Mouse (Mus musculus): ENCODE data around the gene Atp4b. TPM values are rescaled to one million over a fixed set of nuclear protein-coding genes. Genes with fewer than 3 reads are reported as not detected.
A peak's percentile ranks its signal among the peaks of the same experiment; 100 is the strongest.

Gene Atp4b
- total RNA-seq (2021), result not detected in 2 replicates
- long read RNA-seq, experiment 1, result 0 reads
- long read RNA-seq, experiment 2, result 0 reads

DNA sequence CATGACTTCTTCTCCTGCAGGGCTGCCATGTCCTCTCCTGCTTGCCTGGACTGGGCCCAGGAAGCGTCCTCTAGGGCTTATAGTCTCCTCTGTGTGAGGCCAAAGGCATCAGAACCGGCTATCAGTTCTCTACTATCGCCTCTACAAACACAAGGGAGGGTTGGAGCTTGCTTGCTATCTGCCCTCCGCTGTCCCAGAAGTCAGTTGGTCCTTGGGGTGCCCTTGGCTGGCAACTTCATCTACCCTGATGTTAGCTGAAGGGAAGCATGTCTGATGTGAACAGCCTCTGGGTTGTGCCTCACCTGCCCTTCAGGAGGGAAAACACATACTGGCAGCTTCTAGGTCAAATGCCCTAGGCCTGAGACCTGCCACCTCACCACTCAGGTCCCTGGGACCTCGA lies at the start of gene Atp4b:
TSS of gene Atp4b (minus strand) at position 101 of the 400 bp plus-strand sequence.
- DNase-seq, result no peak

DNA sequence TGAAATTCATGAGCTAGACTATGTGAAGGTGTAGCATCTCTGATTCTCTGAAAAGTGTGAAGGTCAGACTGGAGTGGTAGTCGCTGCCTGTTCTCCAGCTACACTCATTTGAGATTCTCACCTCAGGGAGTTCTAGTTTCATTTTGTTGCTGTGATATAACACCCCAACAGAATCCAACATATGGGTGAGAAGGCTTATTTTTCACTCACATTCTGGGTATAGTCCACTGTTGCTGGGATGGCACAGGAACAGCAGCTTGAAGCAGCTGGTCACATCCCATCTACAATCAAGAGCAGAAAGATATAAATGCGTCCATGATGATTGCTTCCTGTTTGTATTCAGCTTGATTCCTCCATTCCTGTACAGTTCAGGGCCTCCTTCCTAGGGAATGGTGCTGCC lies 45.5 kb upstream of the Atp4b start:
- DNase-seq, result no peak

DNA sequence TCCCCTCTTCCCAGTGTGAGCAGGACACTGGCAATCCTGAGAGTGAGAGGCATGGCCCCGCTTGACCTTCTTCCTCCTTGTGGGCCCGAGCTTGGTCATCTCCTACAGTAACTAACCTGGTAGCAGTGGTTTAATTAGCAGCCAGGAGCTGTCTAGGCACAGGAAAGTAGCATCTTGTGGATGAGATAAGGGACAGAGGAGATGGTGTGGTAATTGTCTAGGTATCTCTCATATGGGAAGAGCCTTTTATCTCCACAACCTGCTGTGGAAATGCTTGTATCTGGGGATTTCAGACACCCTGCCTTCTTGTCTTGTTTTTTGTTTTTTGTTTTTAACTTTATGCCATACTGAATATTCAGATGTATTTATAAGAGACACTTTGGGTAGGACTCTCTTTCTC lies 40.9 kb upstream of the Atp4b start:
- no peak for DNase-seq

DNA sequence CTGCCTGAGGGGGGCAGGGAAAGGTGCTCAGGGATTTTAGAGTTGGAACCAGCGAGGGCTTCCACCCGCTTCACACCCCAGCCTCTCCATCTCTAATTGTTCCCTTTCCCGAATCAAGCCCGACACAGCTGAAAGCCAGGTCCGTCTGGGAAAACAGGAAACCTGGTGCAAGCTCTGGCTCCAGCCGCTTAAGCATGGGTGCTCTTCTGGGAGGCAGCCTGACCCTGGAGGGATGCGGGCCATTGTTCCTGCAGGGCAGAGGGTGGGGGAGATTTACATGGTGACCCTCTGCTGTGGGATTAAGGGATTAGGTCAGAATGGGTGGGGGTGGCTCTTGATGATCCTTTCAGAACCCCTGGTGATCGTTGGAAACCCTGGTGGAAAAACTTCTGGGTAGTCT lies 39.4 kb upstream of the Atp4b start:
- no peak for DNase-seq

DNA sequence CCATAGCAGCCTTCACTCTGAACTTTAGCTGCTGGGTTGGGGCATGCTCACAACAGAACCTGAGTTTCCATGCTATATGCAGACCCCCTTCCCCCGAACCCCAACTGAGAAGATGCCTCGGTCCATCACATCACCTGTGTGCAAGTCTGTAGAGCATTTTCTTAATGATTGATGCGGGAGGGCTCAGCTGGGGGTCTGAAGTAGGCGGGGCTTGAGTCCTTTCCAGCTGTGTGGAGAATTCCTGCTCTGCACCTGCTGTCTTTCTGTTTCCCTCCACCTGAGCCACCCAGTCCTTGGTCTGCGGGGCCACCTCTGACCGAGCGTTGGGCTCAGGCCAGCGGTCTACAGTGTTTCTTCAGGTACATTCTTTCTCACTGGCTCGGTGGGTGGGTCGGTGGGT lies 38.3 kb upstream of the Atp4b start, which contains the start of gene Tmem255b:
TSS of gene Tmem255b (plus strand) at position 301 of the 400 bp plus-strand sequence.
- DNase-seq, result no peak

DNA sequence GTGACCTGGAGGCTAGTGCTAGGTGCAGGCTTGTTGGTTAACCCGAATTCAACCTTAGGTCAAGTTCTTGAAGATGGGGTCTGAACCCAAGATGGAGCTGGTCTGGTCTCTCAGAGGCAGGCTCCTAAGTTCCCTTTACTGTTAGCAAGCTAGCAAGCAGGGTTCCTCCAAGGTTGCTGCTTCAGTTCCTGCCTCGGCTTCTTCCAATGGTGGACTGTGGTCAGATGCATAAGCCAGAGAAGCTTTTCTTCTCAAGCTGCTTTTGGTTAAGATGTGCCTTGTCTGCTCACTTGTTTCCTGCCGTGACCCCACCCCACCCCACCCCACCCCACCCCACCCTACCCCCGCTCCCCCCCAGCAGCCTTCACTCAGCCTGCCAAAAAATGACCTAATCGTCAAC lies 36.5 kb upstream of the Atp4b start:
- DNase-seq, result no peak

DNA sequence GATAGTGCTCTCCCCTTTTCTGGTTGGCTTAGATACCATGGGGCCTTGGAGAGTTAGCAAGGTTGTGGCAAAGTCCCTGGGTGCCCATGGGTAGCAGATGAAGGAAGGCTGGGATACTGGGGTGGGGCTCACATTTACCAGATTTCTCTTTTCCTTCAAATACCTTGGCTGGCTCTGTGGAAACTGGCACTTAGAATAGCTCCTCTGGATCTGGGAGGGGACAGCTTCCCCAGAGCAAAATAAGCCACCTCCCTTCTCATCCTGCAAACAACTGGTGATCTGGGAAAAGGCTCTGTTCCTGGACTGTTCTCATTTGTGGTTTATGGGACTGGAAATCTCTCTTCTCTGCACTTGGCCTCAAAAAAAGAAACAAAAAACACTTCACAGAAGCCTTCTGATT lies 34.2 kb upstream of the Atp4b start:
- no peak for DNase-seq

DNA sequence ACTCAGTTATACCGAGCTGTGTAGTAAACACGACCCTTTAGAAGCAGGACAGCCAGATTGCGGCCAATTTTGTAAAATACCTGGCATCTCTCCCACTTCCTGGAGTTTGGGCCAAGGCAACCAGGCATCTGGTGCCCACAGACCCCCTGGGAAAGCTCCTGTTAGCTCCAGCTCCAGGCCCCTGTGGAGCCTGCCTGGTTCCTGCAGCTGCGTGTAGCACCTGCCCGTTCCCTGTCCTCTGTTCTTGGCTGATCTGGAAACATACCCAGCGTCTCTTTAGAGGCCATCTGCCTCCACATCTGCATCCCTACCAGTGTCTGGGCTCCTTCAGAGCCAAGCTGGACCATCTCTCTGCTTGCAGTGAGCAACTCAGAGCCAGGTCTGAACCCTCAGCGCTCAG lies 33.8 kb upstream of the Atp4b start:
- peak; percentile 16 for DNase-seq

DNA sequence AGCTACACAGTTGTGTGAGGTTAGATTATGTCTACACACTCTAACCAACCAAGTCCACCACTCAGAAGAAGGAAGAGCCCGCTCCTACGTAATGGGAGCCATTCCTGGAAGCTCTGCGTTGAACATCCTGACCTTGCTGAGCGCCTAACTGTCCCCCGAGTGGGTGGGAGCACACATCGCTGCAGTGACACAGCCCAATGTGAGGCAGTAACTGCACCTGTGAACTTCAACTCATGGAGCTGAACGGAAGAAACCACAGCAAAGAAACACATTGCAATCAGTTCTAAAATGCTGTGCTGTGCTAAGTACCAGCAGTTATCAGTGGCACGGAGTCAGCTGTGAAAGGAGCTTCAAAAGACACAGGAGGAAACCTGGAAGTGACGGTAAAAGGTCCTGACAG lies 31.5 kb upstream of the Atp4b start:
- no peak for DNase-seq

DNA sequence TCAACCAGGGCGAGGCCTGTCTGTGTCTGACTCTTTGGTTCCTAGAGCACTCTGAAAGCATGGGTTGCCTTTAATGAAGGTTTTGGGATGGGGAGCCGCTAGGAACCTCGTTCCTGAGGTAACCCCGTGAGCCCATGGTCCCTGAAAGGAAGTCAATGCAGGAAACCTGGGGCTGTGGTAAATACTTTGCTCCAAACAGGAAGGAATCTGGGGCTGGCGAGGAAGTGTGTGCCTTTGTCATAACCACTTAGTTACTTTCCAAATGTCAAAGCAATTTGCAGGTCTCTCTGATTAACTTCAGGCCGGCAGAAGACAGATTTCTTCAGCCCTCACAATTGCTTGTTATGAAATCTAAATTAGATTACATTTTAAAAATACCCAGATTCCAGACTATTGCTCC lies 30.7 kb upstream of the Atp4b start:
- DNase-seq, result no peak

DNA sequence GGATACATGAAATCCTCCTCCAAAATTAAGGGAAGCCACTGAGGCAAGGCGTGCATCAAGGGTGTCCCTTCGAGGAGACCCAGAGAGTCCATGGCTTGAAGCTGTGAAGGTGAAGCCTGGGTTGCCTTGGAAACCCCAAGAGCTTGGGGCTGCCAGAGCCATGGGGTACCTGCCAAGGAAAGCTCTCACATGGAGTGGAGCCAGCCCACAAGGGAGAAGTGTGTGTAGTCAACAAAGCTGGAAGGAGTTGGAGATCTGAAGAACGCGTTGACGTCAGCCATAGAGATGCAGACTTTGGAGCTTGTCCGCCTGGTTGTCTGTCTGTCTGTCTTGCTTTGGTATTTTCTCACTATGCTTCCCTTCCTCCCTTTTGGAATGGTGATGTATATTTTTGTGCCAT lies 24.3 kb upstream of the Atp4b start:
- DNase-seq, result peak; percentile 61

DNA sequence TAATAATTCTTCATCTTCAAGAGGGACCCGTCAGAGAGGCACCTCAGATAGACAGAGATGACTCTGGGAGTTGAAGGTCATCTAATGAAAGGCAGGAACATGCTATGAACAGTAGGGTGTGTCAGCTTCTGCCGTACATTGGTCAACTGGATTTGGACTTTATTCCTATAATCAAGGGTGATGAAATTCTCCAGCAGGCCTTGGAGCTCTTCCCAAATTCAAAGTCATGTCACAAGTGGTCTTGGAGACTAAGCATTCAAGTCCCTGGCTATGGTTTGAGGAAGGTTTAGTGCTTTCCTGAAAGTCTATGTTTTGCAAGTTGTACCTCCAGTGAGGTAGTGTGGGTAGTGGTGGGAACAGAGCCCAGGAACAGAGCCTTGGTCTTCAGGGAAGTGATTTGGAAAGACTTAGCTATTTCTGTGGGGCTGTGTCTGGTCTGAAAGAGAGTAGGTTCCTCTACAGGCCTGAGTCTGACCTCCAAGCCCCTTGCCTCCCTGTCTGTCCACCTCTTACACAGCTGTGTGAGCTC lies 22.6 kb upstream of the Atp4b start:
- DNase-seq, result peak; percentile 31

DNA sequence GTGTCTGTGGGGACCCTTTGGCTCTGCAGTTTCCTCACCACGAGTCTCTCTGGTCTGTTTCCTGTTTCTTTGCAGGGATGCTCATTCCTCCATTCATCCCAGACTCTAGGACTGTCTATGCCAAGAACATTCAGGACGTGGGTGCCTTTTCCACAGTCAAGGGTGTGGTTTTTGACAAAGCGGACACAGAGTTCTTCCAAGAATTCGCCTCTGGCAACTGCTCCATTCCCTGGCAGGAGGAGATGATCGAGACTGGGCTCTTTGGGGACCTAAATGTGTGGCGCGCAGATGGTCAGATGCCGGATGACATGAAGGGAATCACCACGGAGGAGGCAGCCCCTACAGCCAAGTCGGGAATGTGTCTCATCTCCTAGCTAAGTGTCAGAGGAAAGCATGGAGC lies 19.3 kb upstream of the Atp4b start:
- DNase-seq, result no peak

DNA sequence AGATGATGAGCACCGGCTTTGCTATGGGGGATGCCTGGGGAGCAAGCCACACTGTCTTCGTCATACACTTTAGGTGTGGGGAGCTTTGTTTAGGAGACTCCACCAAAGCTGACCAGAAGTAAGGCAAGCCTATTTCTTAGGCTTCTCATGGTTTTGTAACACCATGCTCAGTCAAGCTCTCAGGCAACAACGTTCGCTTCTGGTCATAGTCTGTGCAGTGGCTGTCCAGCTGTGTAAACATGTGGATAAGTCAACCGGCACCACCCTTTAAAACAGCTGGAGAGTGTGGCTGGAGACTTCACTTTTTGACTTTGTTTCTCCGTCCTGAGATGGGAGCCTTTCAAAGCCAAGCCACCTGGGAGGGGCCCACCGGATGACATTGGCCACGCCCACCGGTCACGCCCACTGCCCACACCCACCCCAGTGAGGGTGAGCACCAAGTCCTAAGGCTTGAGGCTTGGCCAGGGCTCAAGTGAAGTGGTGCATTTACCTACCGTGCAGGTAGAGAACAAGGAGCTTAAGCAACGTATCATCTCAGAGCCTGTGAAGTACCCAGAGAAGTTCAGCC lies 17.3 kb upstream of the Atp4b start:
- DNase-seq, result no peak

DNA sequence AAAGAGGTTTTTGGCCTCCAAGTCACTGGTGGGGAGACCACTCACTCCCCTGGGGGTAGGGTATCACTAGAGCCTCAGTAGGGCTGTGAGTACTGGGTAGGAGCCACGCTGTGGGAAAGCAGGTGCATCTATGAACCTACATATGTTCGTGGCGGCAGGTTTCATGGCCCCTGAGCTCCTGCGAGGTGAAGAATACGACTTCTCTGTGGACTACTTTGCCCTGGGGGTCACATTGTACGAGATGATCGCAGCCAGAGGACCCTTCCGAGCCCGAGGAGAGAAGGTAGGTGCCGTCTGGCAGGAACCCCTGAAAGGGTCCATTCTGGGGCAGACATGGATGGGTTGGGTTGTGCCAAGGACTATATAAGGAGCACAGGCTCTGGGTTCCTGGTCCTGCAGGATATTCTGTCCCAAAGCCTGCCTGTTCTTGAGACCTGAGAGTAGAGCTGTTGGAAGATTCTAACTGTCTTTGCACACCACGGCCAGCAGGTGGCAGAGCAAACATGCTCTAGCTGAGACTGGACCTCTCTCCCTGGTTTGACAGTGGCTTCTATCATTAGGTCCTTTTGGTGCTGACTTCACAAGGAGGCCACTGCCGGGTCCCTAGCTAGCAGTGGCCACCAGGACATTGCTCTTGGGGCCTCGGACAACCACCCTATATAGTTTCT lies 16.4 kb upstream of the Atp4b start:
- peak; percentile 69 for DNase-seq

DNA sequence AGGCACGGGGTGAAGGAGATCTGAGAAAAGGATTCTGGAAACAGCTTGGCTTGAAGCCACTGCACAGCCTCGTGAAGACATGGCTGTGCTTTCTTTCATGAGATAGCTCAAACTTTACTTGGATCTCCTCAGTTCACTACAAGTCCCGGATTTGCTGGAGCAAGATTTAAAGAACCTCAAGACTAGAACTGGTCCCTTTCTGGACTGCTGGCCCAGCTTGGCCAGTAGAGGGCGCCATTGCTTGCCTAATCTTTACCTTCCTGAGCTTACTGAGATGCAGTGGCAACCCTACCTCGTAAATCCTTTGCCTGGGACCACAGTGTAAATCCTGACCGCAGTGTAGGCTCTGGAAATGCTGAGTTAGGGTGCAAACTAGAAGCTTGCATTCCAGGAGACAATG lies 15.0 kb upstream of the Atp4b start:
- DNase-seq, result peak; percentile 82

DNA sequence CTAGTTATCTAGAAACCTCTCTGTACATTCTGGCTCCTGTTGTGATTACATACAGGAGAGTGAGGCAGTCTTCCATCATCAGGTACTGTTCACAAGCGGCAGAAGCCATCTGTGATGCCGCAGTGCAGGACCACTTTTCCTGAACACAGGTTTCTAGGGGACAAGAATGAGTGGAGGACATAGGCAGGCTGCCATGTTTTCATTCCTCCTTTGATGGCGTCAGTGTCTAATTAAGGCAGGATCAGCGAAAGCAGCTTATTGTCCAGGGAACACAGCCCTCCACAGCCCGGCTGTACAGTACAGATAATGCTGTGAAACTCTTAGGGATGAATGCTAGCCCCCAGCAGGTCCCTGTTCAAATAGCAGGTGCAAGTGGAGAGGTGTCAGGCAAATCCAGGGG lies 9.4 kb upstream of the Atp4b start:
- DNase-seq, result no peak

DNA sequence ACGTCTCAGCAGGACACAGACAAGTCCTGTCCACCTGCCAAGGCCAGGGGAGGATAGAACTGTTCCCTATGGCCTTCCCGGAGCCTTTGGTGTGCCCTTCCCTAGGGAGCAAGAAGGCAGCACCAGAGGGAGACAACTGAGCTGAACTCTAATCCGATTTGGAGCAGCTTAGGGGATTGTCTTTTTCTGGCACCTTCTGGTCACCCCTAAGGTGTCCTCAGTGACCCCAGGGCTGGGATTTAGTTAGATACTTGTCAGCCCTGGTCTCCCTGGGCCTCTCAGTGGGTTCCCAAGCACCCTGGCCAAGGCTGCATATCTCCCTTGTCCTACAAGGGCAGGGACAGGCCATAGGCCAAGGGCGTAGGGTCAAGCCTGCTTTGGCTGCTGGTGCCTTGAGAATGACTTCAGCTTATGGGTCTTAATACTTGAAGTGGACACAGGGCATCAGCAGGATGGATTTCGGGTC lies 8.1 kb upstream of the Atp4b start, which contains the start of gene Grk1:
TSS of gene Grk1 (plus strand) at position 416 of the 466 bp plus-strand sequence.
- DNase-seq, result no peak

DNA sequence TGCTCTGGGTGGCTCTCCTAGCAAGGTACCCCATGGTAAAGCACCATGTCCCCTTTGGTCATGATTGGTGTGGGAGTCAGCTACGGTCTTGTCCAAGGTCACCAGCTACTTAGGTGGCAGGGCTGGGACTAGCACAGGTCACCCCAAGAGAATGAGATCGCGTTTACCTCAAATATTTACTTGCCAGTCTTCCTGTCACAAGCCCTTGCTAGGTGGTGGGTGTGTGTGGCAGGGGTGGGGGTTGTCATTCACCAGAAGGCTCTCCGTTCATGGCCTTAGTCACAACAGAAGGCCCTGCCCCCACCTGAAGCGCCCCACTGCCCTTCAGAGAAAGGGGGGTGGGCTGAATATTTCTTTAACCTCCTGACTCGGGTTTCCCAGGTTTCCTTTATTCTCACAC lies 6.9 kb upstream of the Atp4b start:
- no peak for DNase-seq

DNA sequence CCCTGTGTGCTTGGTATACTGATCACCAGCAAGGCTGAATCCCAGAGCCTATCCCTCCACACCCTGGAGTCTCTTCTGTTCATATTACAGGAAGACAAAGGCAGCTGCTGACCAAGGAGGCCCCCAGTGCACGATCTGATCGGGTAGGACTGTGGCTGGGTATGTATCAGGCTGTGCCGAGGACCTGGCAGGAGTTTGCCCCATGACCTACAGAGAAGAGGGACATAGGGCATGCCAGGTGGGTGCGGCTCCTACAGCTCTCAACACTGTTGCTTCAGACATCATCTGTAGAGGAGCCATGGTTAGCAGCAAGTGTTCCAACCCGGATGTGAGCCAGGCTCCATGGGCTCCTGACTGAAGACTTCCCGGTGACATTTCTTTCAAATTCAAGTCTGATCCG lies 2.8 kb downstream of the Atp4b start:
- no peak for DNase-seq

DNA sequence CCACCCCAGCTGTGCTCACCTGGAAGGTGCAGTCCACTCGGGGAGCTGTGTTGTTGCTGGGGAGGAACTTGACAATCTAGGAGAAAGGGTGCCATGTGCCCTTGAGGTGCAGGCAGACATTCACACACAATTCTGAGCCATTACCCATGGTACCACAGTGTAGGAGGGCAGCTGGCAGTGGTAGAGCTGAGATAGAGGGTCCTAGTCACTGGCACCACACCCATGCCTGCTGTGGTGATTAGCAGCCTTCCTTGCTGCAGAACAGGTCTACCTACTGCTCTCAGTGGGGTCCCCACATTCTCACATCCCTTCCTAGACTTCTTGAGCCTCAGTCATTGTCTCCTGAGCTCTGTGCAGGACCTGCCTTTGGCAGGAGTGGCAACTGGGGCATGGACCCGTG lies 7.9 kb downstream of the Atp4b start:
- DNase-seq, result no peak

DNA sequence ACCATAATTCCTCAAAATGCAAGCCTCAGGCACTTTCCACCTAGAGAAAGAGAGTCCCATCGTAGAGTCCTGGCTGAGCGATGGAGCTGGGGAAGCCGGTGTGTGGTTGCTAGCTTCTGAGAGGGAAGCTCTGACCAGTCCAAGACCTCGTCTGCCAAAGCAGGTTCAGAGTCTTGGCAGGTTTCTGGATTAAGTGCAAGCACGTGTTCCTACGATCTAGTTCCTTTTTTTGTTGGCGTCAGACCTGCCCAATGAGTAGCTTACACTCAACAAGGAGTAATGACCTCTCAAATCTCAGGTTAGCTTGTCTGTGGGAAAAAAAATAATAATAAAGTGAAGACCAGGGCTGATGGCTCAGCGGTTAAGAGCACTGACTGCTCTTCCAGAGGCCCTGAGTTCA lies 8.9 kb downstream of the Atp4b start:
- no peak for DNase-seq

DNA sequence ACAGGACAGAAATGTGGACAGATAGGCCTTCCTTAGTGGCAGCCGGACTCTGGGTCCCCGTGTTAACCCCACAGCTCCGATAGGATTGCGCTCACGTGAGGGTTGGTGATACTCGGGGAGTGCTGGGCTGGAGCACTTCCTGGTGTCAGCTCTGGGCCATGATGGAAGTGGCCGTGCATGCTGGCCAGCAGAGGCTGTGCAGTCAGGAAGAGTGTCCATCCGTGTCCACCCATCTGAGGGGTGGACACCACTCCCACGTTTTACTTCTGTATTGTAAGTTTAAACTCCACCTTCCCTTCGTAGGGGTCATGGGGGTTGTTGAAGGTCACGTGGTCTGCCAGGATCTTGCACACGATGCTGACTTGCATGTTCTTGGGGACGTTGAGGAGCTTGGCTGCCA lies 10.3 kb downstream of the Atp4b start:
- DNase-seq, result no peak

DNA sequence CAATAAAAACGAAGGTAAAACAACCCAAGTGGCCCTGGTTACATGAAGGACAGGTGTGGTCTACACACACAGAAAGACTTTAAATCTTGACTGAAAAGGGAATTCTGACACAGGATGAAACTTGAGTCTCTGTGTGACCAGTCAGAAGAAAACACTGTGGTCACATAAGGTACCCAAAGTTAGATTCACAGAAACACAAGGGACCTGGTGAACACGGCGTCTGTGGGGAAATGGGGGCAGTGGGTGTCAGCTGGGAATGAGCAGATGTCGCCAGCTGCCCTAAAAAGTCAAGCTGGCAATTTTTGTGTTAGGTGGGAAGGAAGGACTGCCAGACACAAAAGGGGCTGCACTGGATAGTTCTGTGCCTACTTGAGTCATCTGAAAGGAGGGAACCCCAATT lies 13.6 kb downstream of the Atp4b start:
- no peak for DNase-seq

All from adrenal gland, postnatal 14 days (tissue).